Mouse (Mus musculus): Measurements from ENCODE around the gene 4930402F06Rik. TPM values are rescaled to one million over a fixed set of nuclear protein-coding genes. Genes with fewer than 3 reads are reported as not detected.
A peak's percentile ranks its signal among the peaks of the same experiment; 100 is the strongest.

The 4930402F06Rik gene
- polyA plus RNA-seq, 1 experiment from 2014 or later = not detected

DNA sequence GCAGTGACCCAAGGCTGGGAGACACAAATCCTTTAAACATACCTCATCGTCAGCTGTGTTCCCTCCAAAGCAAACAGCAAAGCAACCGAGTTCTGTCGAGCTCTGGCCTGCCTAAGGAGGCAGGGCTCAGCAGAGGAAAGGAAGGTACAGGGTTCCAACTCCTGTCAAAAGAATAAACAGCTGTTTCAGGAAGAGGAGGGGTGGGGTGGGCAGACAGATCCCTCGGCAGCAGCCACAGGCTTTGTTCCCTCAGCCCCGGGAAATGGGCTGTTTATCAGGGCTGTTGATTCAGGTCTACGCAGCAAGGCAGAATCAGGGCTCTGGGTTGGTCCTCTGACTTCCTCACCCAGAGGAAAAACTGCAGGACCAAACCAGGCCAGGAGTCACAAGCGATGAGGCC, 35.5 kb upstream of the 4930402F06Rik start:
- H3K36me3 ChIP-seq = no peaks in the 10 kb centered on the region
- H3K4me1 ChIP-seq = peaks cover 19% of the 10 kb centered on the region
- 0 out of 2 replicates have a peak overlapping the region, but pooled peaks have one; percentile 5 for H3K4me2 ChIP-seq (replicated peaks)
- H3K27me3 ChIP-seq = no peaks in the 10 kb centered on the region
- H3K9ac ChIP-seq = no peak overlapping the region
- H3K9me3 ChIP-seq = no peaks in the 10 kb centered on the region
- 0 out of 2 replicates have a peak overlapping the region, but pooled peaks have one; percentile 24 for H3K27ac ChIP-seq
- 33% methylated on average over 7 of the region's 7 CpGs for whole genome bisulfite sequencing
- no peak for ATAC-seq (ENCODE audit: insufficient number of reproducible peaks, insufficient read depth, low FRiP score, low TSS enrichment)
- no peak overlapping the region for H3K4me3 ChIP-seq

DNA sequence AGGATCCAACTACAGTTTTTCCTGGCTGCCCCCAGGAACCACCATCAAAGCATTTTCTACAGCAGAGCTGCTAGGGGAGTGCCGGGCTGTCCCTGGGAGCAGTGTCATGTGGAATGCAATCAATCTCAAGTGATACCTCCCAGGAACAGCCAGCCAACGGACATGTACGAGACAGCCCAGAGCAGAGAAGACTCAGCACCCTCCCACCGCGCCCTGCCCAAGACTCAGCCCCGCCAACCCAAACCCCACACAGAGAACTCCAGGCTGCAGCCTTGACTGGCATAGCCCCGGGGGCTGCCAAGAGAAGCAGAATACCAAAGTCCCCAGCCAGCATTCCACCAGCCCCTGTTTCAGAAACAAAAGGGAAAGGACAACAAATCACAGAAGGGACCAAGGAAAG, 35.0 kb upstream of the 4930402F06Rik start:
- H3K9ac ChIP-seq = no peak overlapping the region
- no peak for ATAC-seq (ENCODE audit: insufficient number of reproducible peaks, insufficient read depth, low FRiP score, low TSS enrichment)
- H3K4me1 ChIP-seq = peaks cover 19% of the 10 kb centered on the region
- 0 out of 2 replicates have a peak overlapping the region, but pooled peaks have one; percentile 5 for H3K4me2 ChIP-seq (replicated peaks)
- H3K4me3 ChIP-seq = no peak overlapping the region
- no peaks in the 10 kb centered on the region for H3K9me3 ChIP-seq
- H3K27me3 ChIP-seq = no peaks in the 10 kb centered on the region
- H3K27ac ChIP-seq = 0 out of 2 replicates have a peak overlapping the region, but pooled peaks have one; percentile 24
- no peaks in the 10 kb centered on the region for H3K36me3 ChIP-seq
- 50% methylated on average over 7 of the region's 7 CpGs for whole genome bisulfite sequencing

DNA sequence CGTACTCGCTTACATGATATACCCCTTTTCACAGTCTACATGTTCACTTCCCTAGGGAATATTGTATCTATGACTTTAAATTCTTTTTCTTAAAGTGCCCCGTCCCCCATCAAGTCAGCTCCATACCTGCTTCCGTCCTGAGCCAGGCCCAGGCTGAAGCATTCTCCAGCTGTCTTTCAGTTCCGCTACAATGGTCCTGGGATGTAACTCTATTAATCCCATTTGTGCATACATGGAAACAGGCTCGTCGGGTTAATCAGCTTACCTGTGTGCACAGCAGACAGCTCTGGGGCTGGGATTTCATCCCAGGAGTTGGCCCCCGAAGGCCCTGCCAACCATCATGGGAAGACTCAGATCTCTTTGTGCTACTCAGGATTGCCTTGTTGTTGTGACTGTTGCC, 33.8 kb upstream of the 4930402F06Rik start:
- Histone ChIP-seq H3K9ac (no peak overlapping the region), H3K9me3 (no peaks in the 10 kb centered on the region), H3K4me3 (no peak overlapping the region), H3K27me3 (no peaks in the 10 kb centered on the region), H3K4me2 (replicated peaks) (no peak overlapping the region), H3K27ac (no peak overlapping the region), H3K36me3 (no peaks in the 10 kb centered on the region), H3K4me1 (peaks cover 19% of the 10 kb centered on the region)
- whole genome bisulfite sequencing = 78% methylated on average over 8 of the region's 8 CpGs
- no peak for ATAC-seq (ENCODE audit: insufficient number of reproducible peaks, insufficient read depth, low FRiP score, low TSS enrichment)

DNA sequence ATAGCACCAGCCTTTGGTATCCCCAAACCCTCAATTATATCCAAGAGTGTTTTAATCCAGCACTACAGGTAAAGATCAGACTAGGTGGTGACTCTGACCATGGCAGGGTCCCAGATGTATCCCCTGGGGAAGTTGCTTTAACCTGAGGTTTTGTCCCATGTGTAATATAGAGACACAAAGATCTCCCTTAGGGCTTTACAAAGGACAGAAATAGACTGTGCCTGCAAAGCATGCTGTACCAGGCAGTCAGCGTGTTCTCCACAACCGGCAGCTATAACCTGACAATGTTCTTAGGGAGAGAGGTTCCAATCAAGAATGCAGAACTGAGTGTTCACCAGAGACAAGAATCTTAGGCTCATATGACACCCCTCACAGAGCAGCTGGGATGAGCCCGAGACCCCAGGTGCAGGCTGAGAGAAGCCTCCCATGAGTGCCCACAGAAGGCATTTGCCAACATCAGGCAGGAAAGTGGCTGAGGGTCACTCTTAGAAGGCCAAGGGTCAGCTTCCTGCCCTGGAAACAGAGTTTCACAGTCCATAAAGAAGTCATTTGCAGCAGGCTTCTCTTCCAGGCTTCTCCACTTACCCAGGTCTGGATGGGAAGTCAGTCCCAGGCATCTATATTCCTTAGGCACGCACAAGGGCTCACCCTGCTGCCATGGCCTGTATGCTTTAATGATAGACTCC, 31.8 kb upstream of the 4930402F06Rik start:
- 55% methylated on average over 4 of the region's 4 CpGs for WGBS
- no peak for ATAC-seq (ENCODE audit: insufficient number of reproducible peaks, insufficient read depth, low FRiP score, low TSS enrichment)

DNA sequence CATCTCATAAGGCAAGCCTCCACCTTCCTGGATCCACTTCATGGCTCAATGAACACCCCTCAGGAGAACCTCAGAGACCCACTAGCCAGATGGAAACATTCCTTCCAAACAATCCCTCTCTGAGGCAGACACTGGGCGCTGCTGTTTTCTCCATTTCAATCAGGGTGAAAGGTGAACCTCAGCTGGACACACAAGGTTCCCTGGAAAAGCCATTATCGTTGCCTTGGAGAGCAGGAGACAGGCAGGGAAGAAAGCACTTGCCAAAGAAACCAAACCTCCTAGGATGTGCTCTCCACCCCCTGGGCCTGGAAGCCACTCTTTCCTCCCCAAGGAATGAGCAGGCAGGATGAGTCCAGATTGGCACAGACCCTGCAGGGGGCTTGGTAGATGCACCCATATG, 30.6 kb upstream of the 4930402F06Rik start:
- H3K27me3 ChIP-seq = no peaks in the 10 kb centered on the region
- H3K4me3 ChIP-seq = no peak overlapping the region
- no peaks in the 10 kb centered on the region for H3K36me3 ChIP-seq
- WGBS = 36% methylated on average over 2 of the region's 2 CpGs
- H3K9ac ChIP-seq = no peak overlapping the region
- H3K9me3 ChIP-seq = no peaks in the 10 kb centered on the region
- no peak for ATAC-seq (ENCODE audit: insufficient number of reproducible peaks, insufficient read depth, low FRiP score, low TSS enrichment)
- peaks cover 10% of the 10 kb centered on the region for H3K4me1 ChIP-seq
- H3K27ac ChIP-seq = no peak overlapping the region
- H3K4me2 ChIP-seq (replicated peaks) = no peak overlapping the region

More for the DNA sequence above, 31.8 kb upstream of the 4930402F06Rik start:
- no peak overlapping the region for H3K9ac ChIP-seq
- H3K27ac ChIP-seq = no peak overlapping the region
- H3K4me1 ChIP-seq = peaks cover 13% of the 10 kb centered on the region
- H3K4me2 ChIP-seq (replicated peaks) = no peak overlapping the region
- H3K27me3 ChIP-seq = no peaks in the 10 kb centered on the region
- H3K4me3 ChIP-seq = no peak overlapping the region
- H3K9me3 ChIP-seq = no peaks in the 10 kb centered on the region
- H3K36me3 ChIP-seq = no peaks in the 10 kb centered on the region

DNA sequence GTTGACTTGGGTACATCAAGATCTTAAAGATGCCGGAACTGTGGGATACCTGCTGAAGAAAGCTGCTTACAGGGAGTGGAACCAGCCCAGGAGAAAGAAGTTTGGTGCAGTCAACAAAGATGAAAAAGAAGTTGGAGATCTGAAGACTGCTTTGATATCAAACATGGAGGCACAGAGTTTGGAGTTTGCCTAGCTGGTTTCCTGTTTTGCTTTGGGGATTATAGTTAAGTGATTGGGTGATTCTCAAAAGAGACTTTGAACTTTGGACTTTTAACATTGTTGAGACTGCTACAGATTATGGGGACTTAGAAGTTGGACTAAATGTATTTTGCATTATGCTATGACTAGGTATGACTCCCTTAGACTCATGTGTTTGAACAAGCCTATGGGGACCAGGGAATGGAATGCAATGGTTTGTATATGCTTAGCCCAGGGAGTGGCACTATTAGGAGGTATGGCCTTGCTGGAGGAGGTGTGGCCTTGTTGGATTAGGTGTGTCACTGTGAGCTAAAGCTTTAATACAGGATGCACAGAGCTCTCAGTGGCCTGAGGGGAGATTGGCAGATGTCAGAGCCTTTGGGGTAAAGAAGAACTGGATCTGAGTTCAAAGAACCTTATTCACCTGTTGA, 26.9 kb upstream of the 4930402F06Rik start:
- WGBS = 95% methylated on average over 1 of the region's 1 CpGs

DNA sequence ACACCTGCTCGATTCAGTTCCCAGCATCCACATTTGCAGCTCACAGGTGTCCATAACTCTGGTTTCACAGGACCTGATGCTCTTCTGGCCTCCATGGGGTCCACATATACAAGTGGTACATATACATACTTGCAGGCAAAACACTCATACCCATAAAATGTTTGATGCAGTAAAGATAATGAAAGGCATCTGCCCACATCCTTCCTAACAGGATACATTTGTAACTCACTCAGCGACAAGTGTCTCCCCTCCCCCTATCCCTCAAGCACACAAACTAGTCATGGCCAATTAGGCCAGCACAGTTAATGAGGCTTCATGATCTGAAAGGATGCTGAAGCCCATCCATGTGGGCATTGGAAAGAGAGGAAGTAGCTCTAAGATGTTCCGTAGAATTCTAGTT, 25.4 kb upstream of the 4930402F06Rik start:
- H3K4me2 ChIP-seq (replicated peaks) = no peak overlapping the region
- H3K36me3 ChIP-seq = no peaks in the 10 kb centered on the region
- no peaks in the 10 kb centered on the region for H3K27me3 ChIP-seq
- WGBS = 79% methylated on average over 3 of the region's 3 CpGs
- peaks cover 4% of the 10 kb centered on the region; the same call in 1 of the 2 replicates for H3K9me3 ChIP-seq
- H3K27ac ChIP-seq = no peak overlapping the region
- H3K4me3 ChIP-seq = no peak overlapping the region
- no peak for ATAC-seq (ENCODE audit: insufficient number of reproducible peaks, insufficient read depth, low FRiP score, low TSS enrichment)
- H3K9ac ChIP-seq = no peak overlapping the region
- H3K4me1 ChIP-seq = no peaks in the 10 kb centered on the region

More for the DNA sequence above, 26.9 kb upstream of the 4930402F06Rik start:
- Histone ChIP-seq H3K27ac (no peak overlapping the region), H3K4me1 (no peaks in the 10 kb centered on the region), H3K9ac (no peak overlapping the region), H3K36me3 (no peaks in the 10 kb centered on the region), H3K9me3 (peaks cover 4% of the 10 kb centered on the region; the same call in 1 of the 2 replicates), H3K4me2 (replicated peaks) (no peak overlapping the region), H3K27me3 (no peaks in the 10 kb centered on the region), H3K4me3 (no peak overlapping the region)
- ATAC-seq (ENCODE audit: insufficient number of reproducible peaks, insufficient read depth, low FRiP score, low TSS enrichment) = no peak

DNA sequence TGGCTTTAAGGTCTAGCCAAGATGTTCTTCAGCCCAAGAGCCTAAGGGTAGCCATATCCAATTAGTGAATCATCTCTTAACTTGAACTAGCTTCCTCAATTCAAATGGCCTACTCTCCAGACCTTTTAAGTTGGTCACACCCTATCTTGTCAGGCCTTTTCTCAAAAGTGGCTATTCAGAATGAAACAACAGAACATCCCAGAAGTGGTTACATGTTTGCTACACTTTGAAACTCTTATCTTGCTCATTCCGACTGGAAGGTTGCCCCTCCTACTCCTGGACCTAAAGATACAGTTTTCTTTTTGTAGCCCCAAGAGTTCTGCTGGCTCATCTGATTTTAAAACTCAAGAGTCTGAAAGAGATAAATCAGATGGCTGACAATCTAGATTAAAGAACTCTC, 23.7 kb upstream of the 4930402F06Rik start:
- Histone ChIP-seq H3K9me3 (peaks cover 4% of the 10 kb centered on the region; the same call in 1 of the 2 replicates), H3K4me1 (no peaks in the 10 kb centered on the region), H3K36me3 (no peaks in the 10 kb centered on the region), H3K4me3 (no peak overlapping the region), H3K27me3 (no peaks in the 10 kb centered on the region), H3K9ac (no peak overlapping the region), H3K4me2 (replicated peaks) (no peak overlapping the region), H3K27ac (no peak overlapping the region)
- no peak for ATAC-seq (ENCODE audit: insufficient number of reproducible peaks, insufficient read depth, low FRiP score, low TSS enrichment)
- 86% methylated on average over 1 of the region's 1 CpGs for WGBS

DNA sequence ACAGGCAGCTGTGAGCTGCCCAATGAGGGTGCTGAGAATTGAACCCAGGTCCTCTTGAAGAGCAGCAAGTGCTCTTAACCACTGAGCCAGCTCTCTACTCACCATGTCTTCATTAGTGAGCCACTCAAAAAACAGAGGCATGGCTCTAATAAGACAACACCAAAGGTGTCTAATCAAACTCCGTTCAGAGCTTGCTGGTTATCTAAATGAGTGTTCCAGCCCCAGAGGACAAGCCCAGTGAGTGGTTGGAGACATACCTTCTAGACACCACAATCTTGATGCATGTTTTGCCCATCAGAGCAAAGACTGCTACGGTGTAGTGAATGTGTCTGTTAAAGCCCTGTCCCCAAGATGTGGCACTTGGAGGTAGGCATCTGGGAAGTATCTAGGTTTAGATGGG, 22.7 kb upstream of the 4930402F06Rik start:
- H3K9me3 ChIP-seq = peaks cover 4% of the 10 kb centered on the region; the same call in 1 of the 2 replicates
- no peak overlapping the region for H3K4me2 ChIP-seq (replicated peaks)
- no peaks in the 10 kb centered on the region for H3K36me3 ChIP-seq
- ATAC-seq (ENCODE audit: insufficient number of reproducible peaks, insufficient read depth, low FRiP score, low TSS enrichment) = no peak
- no peaks in the 10 kb centered on the region for H3K4me1 ChIP-seq
- no peaks in the 10 kb centered on the region for H3K27me3 ChIP-seq
- no peak overlapping the region for H3K27ac ChIP-seq
- H3K9ac ChIP-seq = no peak overlapping the region
- H3K4me3 ChIP-seq = no peak overlapping the region
- WGBS = 92% methylated on average over 2 of the region's 2 CpGs

DNA sequence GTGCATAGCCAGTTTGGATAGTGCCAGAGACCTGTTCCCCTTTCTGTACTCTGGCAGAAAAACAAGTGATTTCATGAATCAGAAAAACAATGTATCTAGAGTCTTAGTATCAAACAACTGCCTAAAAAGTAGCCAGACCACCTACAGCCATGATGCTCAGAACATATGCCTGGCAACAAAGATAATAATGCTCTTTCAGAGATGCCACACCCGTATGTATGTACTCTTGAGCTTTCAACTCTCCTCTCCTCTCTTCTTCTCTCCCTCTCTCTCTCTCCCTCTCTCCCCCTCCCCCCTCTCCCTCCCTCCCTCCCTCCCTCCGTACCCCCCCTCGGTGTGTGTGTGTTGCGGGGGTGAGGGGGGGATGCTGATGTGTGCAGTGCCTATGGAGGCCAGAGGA, 22.3 kb upstream of the 4930402F06Rik start:
- Histone ChIP-seq H3K4me2 (replicated peaks) (no peak overlapping the region), H3K36me3 (no peaks in the 10 kb centered on the region), H3K27ac (no peak overlapping the region), H3K9ac (no peak overlapping the region), H3K4me3 (no peak overlapping the region), H3K4me1 (no peaks in the 10 kb centered on the region), H3K9me3 (peaks cover 4% of the 10 kb centered on the region; the same call in 1 of the 2 replicates), H3K27me3 (no peaks in the 10 kb centered on the region)
- no peak for ATAC-seq (ENCODE audit: insufficient number of reproducible peaks, insufficient read depth, low FRiP score, low TSS enrichment)
- WGBS = 95% methylated on average over 4 of the region's 4 CpGs

DNA sequence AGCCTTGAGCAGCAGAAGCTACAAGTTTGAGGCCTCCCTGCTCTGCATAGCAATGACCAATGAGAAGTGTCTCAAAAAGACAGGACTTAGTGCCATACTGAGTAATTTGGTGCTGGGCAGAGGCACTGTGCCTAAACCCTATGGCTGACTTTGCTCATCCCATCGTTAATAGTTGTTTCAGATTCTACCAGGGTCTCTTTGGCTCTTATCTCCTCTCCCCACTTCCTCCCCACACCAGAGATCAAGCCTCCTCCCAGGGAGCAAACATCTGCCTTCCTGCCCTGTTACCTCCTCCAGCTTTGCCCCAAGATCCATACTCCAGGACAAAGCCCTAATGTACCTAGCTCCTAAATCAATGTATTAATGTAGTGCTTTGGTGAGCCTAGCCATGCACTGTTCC, 20.3 kb upstream of the 4930402F06Rik start:
- H3K4me2 ChIP-seq (replicated peaks) = no peak overlapping the region
- 82% methylated on average over 1 of the region's 1 CpGs for WGBS

DNA sequence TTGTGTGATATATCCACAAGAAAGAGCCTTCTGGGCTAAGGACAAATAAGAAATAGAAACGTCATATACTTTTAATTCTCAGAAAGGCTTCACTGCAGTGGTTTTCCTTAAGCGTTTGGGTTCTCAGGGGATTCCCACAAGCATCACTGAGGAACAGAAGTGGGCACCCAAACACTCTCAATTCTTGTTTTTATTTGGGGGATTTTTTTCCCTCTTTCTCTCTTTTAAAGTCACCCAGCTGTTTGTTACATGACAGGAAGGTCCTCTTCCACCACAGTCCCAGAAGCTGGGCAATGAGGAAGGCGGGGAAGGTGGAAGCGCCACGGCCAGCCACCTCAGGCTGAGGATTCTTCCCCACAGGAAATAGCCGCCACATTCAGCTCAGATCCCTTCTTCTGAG, 19.5 kb upstream of the 4930402F06Rik start:
- Histone ChIP-seq H3K36me3 (no peaks in the 10 kb centered on the region), H3K4me1 (no peaks in the 10 kb centered on the region), H3K27ac (no peak overlapping the region), H3K9me3 (peaks cover 4% of the 10 kb centered on the region; the same call in 1 of the 2 replicates), H3K4me2 (replicated peaks) (no peak overlapping the region), H3K27me3 (no peaks in the 10 kb centered on the region), H3K9ac (no peak overlapping the region), H3K4me3 (no peak overlapping the region)
- WGBS = 76% methylated on average over 6 of the region's 6 CpGs
- ATAC-seq (ENCODE audit: insufficient number of reproducible peaks, insufficient read depth, low FRiP score, low TSS enrichment) = no peak

More for the DNA sequence above, 20.3 kb upstream of the 4930402F06Rik start:
- Histone ChIP-seq H3K27me3 (no peaks in the 10 kb centered on the region), H3K9ac (no peak overlapping the region), H3K4me3 (no peak overlapping the region), H3K27ac (no peak overlapping the region), H3K4me1 (no peaks in the 10 kb centered on the region), H3K36me3 (no peaks in the 10 kb centered on the region), H3K9me3 (peaks cover 4% of the 10 kb centered on the region; the same call in 1 of the 2 replicates)
- no peak for ATAC-seq (ENCODE audit: insufficient number of reproducible peaks, insufficient read depth, low FRiP score, low TSS enrichment)
